Mouse (Mus musculus) olfactory bulb, adult 2 months (tissue): ENCODE data around the gene Ncapd2. TPM values are rescaled to one million over a fixed set of nuclear protein-coding genes. Genes with fewer than 3 reads are reported as not detected.

Experiments used
- H3K27ac ChIP-seq: fragments of 200-500 bp; 2 replicates; pipeline ENCODE4 v1.5.1; 2012; ENCODE audit warnings: low read depth, low read length; ENCODE audit not compliant: insufficient read depth
- H3K4me1 ChIP-seq: fragments of 200-500 bp; 2 replicates; pipeline ENCODE4 v1.6.1; 2012; ENCODE audit warnings: low read length; ENCODE audit not compliant: control insufficient read depth, insufficient read depth
- H3K4me3 ChIP-seq: fragments of 200-500 bp; 2 replicates; pipeline ENCODE4 v1.5.1; 2012; ENCODE audit warnings: mild to moderate bottlenecking, low read depth, low read length, moderate library complexity; ENCODE audit not compliant: insufficient read depth
- CTCF ChIP-seq: fragments of 200-500 bp; IDR thresholded peaks from 2 replicates; pipeline ENCODE4 v1.5.1; 2012; ENCODE audit warnings: low read depth, mild to moderate bottlenecking, low read length, moderate library complexity; ENCODE audit not compliant: insufficient read depth
- POLR2A ChIP-seq: fragments of 200-500 bp; IDR thresholded peaks from 2 replicates; pipeline ENCODE4 v1.6.1; 2012; ENCODE audit warnings: mild to moderate bottlenecking, low read depth, low read length, moderate library complexity; ENCODE audit not compliant: insufficient read depth
- WGBS: fragments of 180-500 bp; shearing (Covaris S2); methylation state at CpG from one replicate; pipeline ENCODE4 v1.1.7; 2018; 5-methylcytosine and 5-hydroxymethylcytosine counted together
- polyA plus RNA-seq: library from polyadenylated mRNA; stranded (reverse); fragments of >200 nt; gene quantifications from 2 replicates; pipeline ENCODE4 v1.2.4, GENCODE M21; 2012; ENCODE audit warnings: low replicate concordance; ENCODE audit not compliant: missing spikeins, insufficient read depth, insufficient read length

The Ncapd2 gene
- not detected in 2 replicates for polyA plus RNA-seq

DNA sequence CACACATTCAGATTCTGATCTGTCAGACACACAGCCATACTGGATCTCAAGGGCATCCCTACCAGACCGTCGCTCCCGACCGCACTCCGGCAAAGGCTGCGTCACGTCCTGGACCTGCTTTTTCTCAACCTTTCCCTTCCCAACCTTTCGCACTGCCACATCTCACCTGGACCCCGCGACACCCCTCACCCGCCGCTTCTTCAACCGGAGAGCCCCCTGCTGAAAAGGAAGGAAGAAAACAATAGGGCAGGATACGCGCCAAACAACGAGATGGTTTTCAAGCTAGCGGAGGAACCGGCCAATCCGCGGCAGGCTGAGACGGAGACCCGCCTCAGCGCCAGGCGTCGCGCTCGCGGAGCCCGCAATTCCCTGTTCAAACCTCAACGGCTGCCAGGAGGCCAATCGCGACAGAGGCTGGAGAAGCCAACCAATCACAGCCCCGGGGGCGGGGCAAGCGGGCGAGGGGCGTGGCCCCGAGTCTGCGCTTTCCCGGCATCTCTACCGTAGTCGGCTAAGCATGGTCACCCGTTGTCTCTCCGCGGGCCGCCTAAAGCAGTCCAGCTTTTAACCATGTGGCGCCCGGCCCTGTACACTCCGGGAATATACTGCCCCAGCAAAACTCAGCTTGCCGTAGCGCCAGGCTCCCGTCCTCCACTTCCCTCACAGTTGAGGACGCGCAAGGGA, at the start of gene Ncapd2, which contains the start of gene Mrpl51:
Ncapd2 (minus strand) TSS at position 370 of the 684 bp plus-strand sequence.
Mrpl51 (plus strand) TSS at position 470 of the 684 bp plus-strand sequence.
- H3K27ac ChIP-seq: peak within 1 kb of the TSS; percentile 87
- H3K4me3 ChIP-seq: peak within 1 kb of the TSS; percentile 91
- peaks cover 5% of the 10 kb centered on the region; the same call in 1 of the 2 replicates for H3K4me1 ChIP-seq
- WGBS: under 1% methylated on average over 54 of the region's 54 CpGs
- TF ChIP-seq POLR2A (no peak), CTCF (no peak)

DNA sequence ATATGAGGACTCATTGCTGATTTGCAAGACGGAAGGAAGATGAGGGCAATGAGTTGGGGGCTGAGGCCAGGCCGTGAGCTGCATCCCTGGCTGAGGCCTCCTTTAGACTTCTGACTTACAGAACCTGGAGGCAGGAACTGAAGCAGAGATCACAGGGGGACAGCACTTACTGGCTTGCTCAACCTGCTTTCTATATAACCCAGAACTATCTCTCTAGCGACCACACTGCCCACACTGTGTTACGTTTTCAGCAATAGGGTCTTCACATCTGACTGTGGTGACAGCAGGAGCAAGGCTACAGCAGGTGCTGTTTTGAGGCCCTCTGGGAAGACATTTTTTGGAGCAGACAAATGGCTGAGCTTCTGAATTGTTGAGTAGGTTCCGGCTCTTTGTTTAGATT, 49.1 kb upstream of the Ncapd2 start:
- H3K27ac ChIP-seq: no peak overlapping the region
- WGBS: 91% methylated on average over 5 of the region's 5 CpGs
- TF ChIP-seq CTCF: no peak
- no peak for TF ChIP-seq POLR2A

DNA sequence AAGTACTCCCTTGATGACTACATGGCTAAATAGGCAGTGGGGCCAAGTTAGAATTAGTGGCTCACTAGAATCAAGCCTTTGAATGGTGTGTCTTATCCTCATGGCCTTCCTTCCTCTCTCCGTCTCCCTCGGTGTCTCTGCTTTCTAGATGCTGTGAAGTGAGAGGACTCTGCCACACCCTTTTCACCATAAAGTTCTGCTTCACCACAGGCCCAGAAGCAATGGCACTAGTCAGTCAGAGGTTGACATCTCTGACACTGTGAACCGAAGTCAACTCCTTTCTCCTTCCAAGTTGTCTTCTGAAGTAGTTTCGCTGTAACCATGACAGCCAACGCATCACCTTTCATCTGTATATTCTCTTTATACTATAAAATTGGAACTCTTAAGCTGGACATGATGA, 48.0 kb upstream of the Ncapd2 start:
- no peak overlapping the region for H3K4me3 ChIP-seq
- H3K27ac ChIP-seq: no peak overlapping the region
- WGBS: 94% methylated on average over 5 of the region's 5 CpGs
- no peak for TF ChIP-seq POLR2A
- TF ChIP-seq CTCF: no peak
- no peaks in the 10 kb centered on the region for H3K4me1 ChIP-seq

More for the DNA sequence above, 49.1 kb upstream of the Ncapd2 start:
- no peaks in the 10 kb centered on the region for H3K4me1 ChIP-seq
- H3K4me3 ChIP-seq: no peak overlapping the region

DNA sequence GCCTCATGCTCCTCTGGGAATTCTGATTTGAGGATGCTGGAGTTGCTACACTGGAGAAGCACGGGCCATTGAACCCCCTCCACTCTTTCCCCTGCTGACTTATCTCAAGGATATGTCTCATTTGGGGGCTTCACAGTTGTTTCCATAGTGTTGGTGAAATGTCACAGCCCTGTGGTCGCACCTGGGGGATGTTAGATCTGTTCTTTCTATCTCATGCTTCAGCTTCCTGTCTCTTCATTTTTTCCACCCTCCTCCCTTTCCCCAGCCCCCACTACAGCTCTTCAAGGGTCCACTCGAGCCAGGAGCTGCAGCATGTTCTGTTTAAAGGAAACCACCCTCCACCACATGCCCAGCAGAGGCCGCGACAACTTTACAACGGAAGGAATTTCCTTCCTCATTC, 46.9 kb upstream of the Ncapd2 start:
- Histone ChIP-seq H3K4me3 (no peak overlapping the region), H3K4me1 (no peaks in the 10 kb centered on the region), H3K27ac (no peak overlapping the region)
- TF ChIP-seq POLR2A (no peak), CTCF (no peak)
- 81% methylated on average over 6 of the region's 6 CpGs for WGBS

DNA sequence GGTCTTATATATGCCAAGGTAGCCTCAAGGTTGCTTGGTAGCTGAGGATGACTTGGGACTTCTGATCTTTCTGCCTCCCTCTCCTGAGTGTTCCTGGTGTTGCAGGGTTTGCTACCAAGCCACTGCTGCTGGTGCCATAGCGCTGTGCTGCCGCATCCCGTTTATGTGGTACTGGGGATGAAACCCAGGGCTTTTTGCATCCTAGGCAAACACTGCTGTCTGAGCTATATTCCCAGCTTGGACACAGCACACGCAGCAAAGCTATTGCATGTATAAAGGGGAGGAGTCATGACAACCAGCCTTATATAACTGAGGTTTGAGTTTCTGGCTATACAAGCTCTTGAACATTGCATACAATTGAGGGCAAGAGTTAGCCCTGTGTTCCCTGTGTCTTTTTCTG, 45.9 kb upstream of the Ncapd2 start:
- TF ChIP-seq POLR2A: no peak
- TF ChIP-seq CTCF: no peak
- 89% methylated on average over 4 of the region's 4 CpGs for WGBS

DNA sequence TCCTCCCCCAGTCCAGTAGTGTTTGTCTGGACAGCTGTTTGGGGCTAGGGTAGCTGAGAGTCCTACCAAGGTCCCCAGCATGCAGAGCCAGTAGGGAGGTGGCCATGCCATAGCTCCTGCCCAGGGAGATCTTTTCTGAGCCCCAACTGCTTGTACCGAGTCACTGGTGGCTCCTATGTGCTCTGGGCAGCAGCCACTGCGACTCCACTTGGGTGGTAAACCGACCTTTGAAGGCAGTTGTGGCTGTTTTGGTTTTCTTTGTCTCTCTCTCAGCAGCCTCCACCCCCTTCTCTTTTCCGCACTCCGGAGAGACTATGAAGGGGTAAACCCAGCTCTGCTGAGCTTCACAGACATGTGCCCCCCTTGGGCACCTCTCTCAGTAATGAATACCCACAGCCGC, 45.3 kb upstream of the Ncapd2 start, which contains the start of gene Cd27:
Cd27 (minus strand) TSS at position 229 of the 400 bp plus-strand sequence.
- Histone ChIP-seq H3K27ac (peak within 1 kb of the TSS; percentile 21; the same call in 1 of the 2 replicates), H3K4me1 (no peaks in the 10 kb centered on the region), H3K4me3 (no peak within 1 kb of the TSS; the same call in 1 of the 2 replicates)
- 31% methylated on average over 6 of the region's 6 CpGs for WGBS
- no peak for TF ChIP-seq CTCF
- no peak for TF ChIP-seq POLR2A

More for the DNA sequence above, 45.9 kb upstream of the Ncapd2 start:
- Histone ChIP-seq H3K4me3 (no peak overlapping the region), H3K4me1 (no peaks in the 10 kb centered on the region), H3K27ac (no peak overlapping the region)

DNA sequence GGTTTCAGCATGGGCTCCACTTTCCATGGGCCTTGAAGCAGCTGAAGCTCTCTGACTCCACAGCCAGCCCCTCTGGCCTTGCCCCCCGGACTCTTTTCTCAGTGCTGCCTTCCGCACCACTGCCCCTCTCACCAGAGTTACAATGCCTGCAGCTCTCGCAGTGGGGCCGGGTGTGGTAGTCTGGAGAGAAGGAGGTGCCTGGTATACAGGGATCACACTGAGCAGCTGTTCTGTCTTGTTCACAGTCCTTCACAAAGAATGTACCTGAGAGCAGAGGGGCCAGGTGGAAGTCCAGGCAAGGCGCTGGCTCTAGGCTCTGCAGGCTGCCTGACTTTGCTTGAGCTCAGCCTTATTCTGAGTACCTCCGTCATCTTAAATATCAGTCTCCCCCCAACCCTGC, 44.8 kb upstream of the Ncapd2 start:
- Histone ChIP-seq H3K4me1 (no peaks in the 10 kb centered on the region), H3K27ac (no peak overlapping the region; the same call in 1 of the 2 replicates), H3K4me3 (no peak overlapping the region; the same call in 1 of the 2 replicates)
- 61% methylated on average over 6 of the region's 6 CpGs for WGBS
- TF ChIP-seq POLR2A (no peak), CTCF (no peak)

DNA sequence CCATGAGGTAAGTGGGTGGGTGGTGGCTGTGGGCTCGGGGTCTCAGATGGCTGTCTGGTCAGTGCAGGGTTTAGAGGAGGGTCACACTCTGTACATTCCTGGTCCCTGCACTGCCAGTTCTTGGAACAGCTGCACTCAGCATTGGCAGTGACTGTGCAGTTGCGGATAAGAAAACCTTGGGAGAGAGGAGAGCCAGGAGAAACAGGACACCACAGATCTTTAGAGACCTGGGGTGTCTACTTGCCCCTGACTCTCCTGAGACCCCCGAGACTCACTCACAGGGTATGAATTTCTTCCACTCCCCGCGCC, 43.0 kb upstream of the Ncapd2 start:
- Histone ChIP-seq H3K4me3 (no peak overlapping the region), H3K27ac (no peak overlapping the region), H3K4me1 (peaks cover 7% of the 10 kb centered on the region)
- no peak for TF ChIP-seq CTCF
- TF ChIP-seq POLR2A: no peak
- 84% methylated on average over 5 of the region's 5 CpGs for WGBS

DNA sequence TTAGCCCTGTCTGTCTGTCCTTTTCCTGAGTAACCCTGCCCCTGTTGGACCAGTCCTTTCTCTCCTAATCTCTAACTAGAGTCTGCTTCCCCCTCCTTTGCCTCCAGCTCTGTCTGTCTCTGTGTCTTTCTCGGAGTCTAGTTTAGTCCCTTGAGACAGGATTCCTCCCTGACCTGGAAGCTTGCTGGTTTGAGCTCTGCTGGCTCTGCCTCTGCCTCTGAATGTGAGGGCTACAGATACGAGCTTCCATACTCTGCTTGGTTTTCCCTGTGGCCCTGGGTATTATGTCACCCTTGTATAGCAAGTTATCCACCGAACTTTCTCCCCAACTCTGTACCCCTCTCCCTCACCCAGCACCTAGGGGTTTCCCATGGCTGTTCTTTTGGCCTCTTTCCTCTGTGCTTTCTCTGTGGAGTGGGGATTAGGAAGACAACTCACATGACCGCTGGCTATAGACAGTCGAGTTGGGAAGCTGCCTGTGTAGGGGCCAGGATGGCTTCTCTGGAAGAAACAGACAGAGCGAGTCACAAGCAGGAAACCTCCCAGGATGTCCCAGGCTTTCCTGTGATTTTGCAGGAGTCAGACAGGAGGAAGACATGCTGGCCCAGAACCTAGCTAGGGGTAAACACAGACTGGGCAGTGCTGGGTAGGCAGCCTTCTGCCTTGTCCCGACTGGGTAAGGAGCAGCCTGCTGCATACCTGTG, 42.5 kb upstream of the Ncapd2 start:
- H3K4me3 ChIP-seq: no peak overlapping the region
- WGBS: 61% methylated on average over 7 of the region's 7 CpGs
- H3K4me1 ChIP-seq: peaks cover 7% of the 10 kb centered on the region
- TF ChIP-seq POLR2A: no peak
- no peak for TF ChIP-seq CTCF
- no peak overlapping the region for H3K27ac ChIP-seq
